Mouse (Mus musculus): ENCODE data around the gene Fmo1. TPM values are rescaled to one million over a fixed set of nuclear protein-coding genes. Genes with fewer than 3 reads are reported as not detected.

Fmo1 gene
- total RNA-seq, 2 experiments from 2014 or later: 32.4 to 46.2 TPM

- no peak for DNase-seq
- intact Hi-C loops (cut with DNase I): no loop called here
These were observed 1.5 kb downstream of the Fmo1 start for GRCm38 (mm10) chr1:162864816-162865492.

GRCm38 (mm10) chr1:162864279-162864678, 2.1 kb downstream of the Fmo1 start:
- intact Hi-C loops (cut with DNase I): no loop called here

GRCm38 (mm10) chr1:162863579-162863978, 2.8 kb downstream of the Fmo1 start:
- intact Hi-C loops (cut with DNase I): no loop called here
- DNase-seq: no peak

More at GRCm38 (mm10) chr1:162864279-162864678, 2.1 kb downstream of the Fmo1 start:
- no peak for DNase-seq

DNA sequence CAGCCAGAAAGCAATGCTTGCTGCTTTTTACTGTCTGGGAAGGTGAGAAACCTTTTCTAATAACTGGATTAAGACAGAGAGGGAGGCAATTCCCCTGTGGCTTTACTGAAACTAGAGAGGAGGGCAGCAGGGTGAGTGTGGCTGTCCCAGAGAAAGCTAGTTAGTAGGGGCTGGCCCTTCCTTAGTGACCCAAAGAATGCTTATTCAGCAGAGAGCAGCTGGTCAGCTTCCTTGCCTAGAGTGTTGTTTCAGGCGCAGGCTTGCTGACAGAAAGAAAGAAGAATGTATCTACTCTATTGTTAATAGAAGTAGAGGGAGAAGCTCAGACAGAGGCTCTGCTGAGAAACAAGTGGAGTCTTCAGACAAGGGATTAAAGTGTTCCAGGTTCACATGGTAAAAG, 4.1 kb downstream of the Fmo1 start:
- intact Hi-C loops (cut with DNase I): no loop called here
- DNase-seq: no peak

DNA sequence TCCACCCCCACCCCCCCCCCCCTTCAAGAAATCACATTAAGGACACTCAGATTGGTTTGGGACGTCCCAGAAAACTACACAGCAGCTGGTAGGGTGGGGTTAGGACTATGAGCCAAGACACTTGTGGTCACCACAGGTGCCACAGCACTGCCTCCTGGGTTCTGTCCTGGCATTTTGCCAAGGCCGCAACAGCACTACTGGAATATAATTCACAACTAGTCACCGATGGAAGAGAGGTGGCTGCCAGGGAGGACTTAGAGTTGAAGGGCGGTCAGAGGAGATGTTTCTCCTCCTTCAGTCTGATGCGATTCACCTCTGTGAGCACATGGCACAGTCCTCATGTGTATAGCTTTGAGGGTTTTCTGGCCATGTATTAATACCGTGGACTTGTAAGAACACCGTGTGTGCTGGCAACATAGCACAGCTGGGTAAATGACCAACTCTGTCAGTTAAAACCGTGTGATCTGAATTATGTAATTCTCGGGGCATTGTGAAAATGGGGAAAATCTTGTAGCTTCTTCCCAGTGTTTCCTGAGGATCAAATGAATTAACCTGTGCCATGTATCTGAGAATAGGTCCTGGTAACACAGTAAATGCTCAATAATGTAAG, 6.3 kb downstream of the Fmo1 start:
- intact Hi-C loops (cut with DNase I): no loop called here
- DNase-seq: peak; percentile 9

GRCm38 (mm10) chr1:162859545-162859976, 6.8 kb downstream of the Fmo1 start:
- intact Hi-C loops (cut with DNase I): no loop called here
- DNase-seq: peak; percentile 11 to 17

DNA sequence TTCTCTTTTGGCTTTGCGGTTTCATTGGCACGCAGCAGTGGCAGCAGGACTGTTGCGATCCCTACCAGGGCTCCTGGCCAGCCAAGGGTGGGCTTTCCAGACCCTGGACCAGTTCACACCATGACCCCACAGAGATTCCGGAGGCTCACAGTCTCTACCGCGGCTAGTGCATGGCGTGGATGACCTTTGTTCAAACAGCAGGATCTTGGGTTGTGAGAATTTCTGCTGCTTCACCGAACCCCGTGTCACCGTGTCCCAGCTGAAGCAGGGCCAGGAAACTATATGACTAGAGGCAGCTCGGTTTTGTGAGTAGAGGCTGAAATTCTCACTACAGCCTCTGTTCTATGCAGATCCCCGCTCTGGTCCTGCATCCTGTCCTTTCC, 7.7 kb downstream of the Fmo1 start:
- intact Hi-C loops (cut with DNase I): no loop called here
- peak; percentile 16 to 38 for DNase-seq

DNA sequence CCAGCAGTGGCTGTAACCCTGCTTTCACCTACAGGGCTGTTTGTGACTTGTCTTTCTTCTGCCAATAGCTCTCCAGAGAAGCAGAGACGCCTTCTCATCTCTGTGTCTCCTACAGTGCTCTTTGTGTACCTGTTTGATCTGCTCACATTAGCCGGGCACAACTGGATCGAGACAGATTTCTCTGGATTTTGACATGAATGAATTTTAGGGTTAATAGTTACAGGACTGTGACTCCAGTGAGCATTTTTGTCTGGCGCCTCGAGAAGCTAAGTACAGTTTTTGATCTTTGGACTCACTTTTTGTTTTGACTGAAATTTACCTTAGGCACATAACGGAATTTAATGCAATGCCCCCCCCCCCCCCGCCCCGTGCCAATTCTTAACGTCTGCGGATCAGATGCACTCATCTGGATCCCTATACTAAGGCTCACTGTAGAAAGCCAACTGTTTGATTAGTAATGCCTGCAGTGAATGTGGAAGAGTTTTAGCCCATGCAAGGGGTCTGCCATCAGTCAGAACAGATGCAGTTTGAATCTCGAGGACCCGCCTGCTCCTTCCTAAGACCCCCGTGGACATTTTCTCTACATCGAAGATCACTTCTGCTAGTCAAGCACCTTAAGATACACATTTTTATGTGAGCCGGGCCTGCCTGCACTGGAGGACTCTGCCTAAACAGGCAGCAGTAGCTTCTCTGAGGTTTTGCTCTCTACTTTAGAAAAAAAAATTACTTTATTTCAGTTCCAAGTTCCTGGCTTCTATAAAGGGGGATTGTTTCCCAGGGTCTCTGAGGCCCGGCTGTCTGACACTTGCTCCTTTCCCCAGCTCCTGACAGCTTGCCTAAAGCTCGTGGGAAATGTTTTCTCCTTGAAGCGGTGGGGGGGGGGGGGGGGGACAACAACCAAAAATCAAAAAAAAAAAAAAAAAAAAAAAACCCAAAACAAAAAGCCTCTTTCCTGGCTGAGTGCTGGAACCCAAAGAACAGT, 8.4 kb downstream of the Fmo1 start:
- intact Hi-C loops (cut with DNase I): no loop called here

GRCm38 (mm10) chr1:162853812-162854482, 12.5 kb downstream of the Fmo1 start:
- DNase-seq: no peak
- intact Hi-C loops (cut with DNase I): no loop called here

More for the DNA sequence above, 8.4 kb downstream of the Fmo1 start:
- DNase-seq: no peak

GRCm38 (mm10) chr1:162847554-162847953, 18.9 kb downstream of the Fmo1 start:
- intact Hi-C loops (cut with DNase I): no loop called here
- no peak for DNase-seq

DNA sequence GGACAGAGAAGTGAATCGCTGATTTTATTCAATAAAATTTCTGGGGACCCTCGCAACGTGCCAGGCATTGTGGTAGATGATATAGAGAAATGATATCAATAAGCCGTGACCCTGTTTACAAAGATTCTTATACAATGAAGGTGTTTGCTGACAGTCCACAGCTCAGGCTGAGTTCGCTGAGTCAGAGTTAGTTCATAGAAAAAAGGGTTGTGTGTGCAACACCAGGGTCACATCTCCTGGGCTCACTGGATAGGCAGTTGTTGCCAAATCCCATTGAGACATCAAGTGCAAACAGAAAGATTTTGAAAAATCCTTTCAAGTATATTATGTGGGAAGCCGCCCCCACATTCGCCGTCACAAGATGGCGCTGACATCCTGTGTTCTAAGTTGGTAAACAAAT, 26.2 kb downstream of the Fmo1 start:
- DNase-seq: no peak
- intact Hi-C loops (cut with DNase I): no loop called here

GRCm38 (mm10) chr1:162838976-162839375, 27.4 kb downstream of the Fmo1 start:
- intact Hi-C loops (cut with DNase I): no loop called here
- no peak for DNase-seq

- intact Hi-C loops (cut with DNase I): no loop called here
- no peak for DNase-seq
These were observed 32.1 kb downstream of the Fmo1 start for GRCm38 (mm10) chr1:162834342-162834741.

- DNase-seq: no peak
- intact Hi-C loops (cut with DNase I): no loop called here
These were observed 33.8 kb downstream of the Fmo1 start for GRCm38 (mm10) chr1:162832574-162832953.

DNA sequence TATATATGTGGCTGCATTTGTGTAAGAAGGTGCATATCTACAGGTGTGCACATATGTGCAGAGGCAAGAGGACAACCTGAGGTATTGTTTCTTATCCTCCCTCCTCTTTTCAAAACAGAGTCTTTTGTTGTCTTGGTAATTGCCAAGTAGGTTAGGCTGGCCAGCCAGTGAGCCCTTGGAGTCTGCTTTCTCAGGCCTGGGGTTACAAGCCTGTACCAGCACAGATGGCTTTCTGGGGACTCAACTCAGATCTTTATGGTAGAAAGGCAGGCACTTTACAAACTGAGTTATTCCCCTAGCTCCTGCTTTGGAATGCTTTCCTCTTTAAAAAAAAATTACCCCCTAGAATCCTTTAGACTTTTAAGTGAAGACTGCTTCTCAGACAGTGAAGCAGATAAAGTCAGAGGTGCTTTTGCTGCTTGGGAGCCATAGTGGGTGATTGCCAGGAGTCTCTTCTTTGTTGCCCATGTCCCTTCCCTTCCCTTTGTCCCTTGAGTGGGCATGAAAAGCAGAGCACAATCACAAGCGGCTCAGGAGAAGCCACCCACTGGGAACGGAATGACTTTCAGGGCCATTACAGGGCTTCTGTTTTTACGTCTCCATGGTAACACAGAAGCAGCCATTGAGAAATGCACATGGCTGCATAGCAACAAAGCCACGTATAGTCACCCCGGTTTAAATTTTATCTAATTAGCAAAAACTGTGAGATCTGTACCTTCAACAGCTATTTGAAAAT, 34.4 kb downstream of the Fmo1 start:
- intact Hi-C loops (cut with DNase I): no loop called here
- no peak for DNase-seq

GRCm38 (mm10) chr1:162819280-162819679, 47.1 kb downstream of the Fmo1 start:
- intact Hi-C loops (cut with DNase I): loop anchor here (5.0 kb wide), 2 partner anchors 63 to 238 kb away; no protein-coding TSS in a partner anchor
- no peak for DNase-seq

GRCm38 (mm10) chr1:162815381-162816127, 50.9 kb downstream of the Fmo1 start:
- intact Hi-C loops (cut with DNase I): loop anchor here (5.0 kb wide), 2 partner anchors 67 to 242 kb away; no protein-coding TSS in a partner anchor
- DNase-seq: no peak

DNA sequence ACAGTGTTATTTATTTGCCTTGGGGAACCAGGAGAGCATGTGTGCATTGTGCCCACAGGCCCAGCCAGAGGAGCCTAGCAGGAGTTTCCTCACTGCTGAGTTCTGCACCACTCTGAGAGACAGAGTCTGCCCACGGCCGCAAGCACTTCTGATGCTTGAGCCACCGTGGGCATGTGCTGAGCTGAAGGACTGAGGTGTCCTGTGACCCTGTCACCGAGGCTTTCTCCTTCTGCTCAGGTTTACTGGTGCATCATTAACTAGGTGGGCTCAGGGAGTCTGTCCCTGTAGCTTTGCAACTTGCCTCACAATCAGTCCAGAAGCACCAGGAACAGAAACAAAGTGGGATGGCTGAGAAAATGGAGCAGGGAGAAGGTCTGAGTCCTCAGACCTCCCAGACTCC, 51.5 kb downstream of the Fmo1 start:
- intact Hi-C loops (cut with DNase I): loop anchor here (5.0 kb wide), 3 partner anchors 67 to 257 kb away; no protein-coding TSS in a partner anchor
- DNase-seq: no peak

DNA sequence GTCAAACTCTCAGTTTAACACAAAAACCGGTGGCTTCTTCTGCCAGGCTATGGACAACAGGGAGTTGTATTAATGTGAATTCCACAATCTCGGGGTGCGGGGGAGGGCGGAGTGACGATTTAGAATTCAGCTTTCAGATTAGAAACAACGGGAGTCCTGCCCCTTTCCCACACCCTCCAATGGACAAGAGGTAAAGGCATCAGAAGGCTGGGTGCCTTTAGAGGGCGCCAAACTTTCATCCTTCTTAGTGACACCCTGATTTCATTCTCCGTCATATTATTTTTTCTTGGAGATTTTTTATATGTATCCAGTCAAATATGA, 52.6 kb downstream of the Fmo1 start, which contains the start of gene Fmo4:
Gene Fmo4, minus strand, starts transcription at position 137 of the 321 bp plus-strand sequence.
- intact Hi-C loops (cut with DNase I): loop anchor here (5.0 kb wide), 1 partner anchor 259 kb away; no protein-coding TSS in a partner anchor
- peak; percentile 43 to 57 for DNase-seq

Data from heart, postnatal 14 days (tissue).